Mouse (Mus musculus): ENCODE measurements around the gene Aldoc.

DNA sequence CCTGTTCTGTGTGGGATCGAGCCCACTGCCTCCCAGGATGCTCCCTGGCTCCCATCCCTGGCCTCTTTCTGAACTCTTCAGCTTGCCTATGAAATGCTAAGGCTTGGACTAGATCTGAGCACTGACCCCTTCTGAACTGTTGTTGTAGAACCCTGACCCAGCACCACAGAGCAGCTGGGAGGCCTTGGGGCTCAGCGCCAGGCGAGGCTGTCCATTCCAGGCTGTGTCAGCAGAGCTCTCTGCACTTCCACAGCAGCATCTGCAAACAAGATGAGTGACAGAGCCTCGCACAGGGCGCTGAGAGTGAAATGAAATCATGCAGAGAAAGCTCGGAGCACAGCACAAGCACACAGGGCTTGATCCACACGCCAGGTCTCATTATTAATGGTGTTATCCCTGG, 49.8 kb downstream of the Aldoc start:
- TF ChIP-seq CTCF (conservative IDR thresholded peaks at IDR 0.05; ENCODE audit: insufficient read depth, insufficient read length, low read depth, low read length): no peak
- no peak for TF ChIP-seq POLR2A (IDR thresholded peaks at IDR 0.05; ENCODE audit: low read depth, low read length)
